Comparison of ENCODE assay signal across 24 mouse cellular contexts in genomic region chr16:52464597-52464996, GRCm38 (mm10). TPM values are rescaled to one million over a fixed set of nuclear protein-coding genes. Genes with fewer than 3 reads are reported as not detected.
DNase-seq lines count a peak whose midpoint lies in the region; ATAC-seq and TF ChIP-seq lines count a peak whose summit lies in the region.
"Had no signal": no experiment of that assay in that cellular context is flagged by ENCODE, and none has a peak within 500 bp of the region (broad histone marks: within the 10 kb centered on the region; RNA-seq: fewer than 3 reads in every experiment).

No protein-coding gene starts in this region.

- TF ChIP-seq POLR2A in bone marrow macrophage, adult 2 months (IDR thresholded peaks at IDR 0.05; ENCODE audit: borderline replicate concordance, low read depth, low read length) = no peak
- TF ChIP-seq POLR2A in cerebellum, adult 2 months (IDR thresholded peaks at IDR 0.05; ENCODE audit: borderline replicate concordance, insufficient read depth, low read length) = no peak

- H3K4me1 ChIP-seq in bone marrow macrophage, adult 2 months (ENCODE audit: control insufficient read depth, insufficient read depth, low read length) = peaks cover 29% of the 10 kb centered on the region
- H3K4me1 ChIP-seq in cerebellum, adult 2 months (ENCODE audit: control insufficient read depth, insufficient read depth, low read length) = no peaks in the 10 kb centered on the region
- H3K4me1 ChIP-seq: embryonic facial prominence, embryonic 13.5 days; forebrain, embryonic 12.5 days; heart, embryonic 13.5 days; hindbrain, embryonic 13.5 days had no signal

- ATAC-seq in neutrophil, adult 5-6 weeks (ENCODE audit: extremely low read depth, insufficient number of reproducible peaks, low FRiP score, poor library complexity, severe bottlenecking) = peak; percentile 66
- ATAC-seq: activated CD4-positive, CD25-positive, alpha-beta regulatory T cell, adult 4 months; forebrain, embryonic 16.5 days; hindbrain, postnatal 0 days; Patski had no signal

- DNase-seq in lung, postnatal 36 days = peak; percentile 9
- no peak for DNase-seq in lung, postnatal 10 days
- no peak for DNase-seq in kidney, postnatal 4 days
- DNase-seq in adrenal gland, postnatal 4 days (ENCODE audit: low spot score in 2 of 2) = no peak
- DNase-seq in cerebellum, adult 2 months = no peak
- DNase-seq: adrenal gland, postnatal 25 days; cerebellum, adult 11 months; cerebellum, adult 9-10 months; cerebellum, postnatal 25 days; gastrocnemius, postnatal 10 days; heart, adult 2 months; heart, postnatal 36 days had no signal

- no peak overlapping the region for H3K4me3 ChIP-seq in bone marrow macrophage, adult 2 months (ENCODE audit: insufficient read depth, low read length)
- no peak overlapping the region for H3K4me3 ChIP-seq in macrophage (ENCODE audit: inconsistent target)
- H3K4me3 ChIP-seq in cerebellum, adult 2 months (replicated peaks; ENCODE audit: insufficient read depth, low read depth, low read length) = no peak overlapping the region
- H3K4me3 ChIP-seq: embryonic facial prominence, embryonic 13.5 days; forebrain, embryonic 12.5 days; heart, adult 2 months; heart, embryonic 13.5 days; hindbrain, embryonic 13.5 days had no signal

- H3K27me3 ChIP-seq in cerebellum, adult 2 months (ENCODE audit: control insufficient read depth, insufficient read depth, low read length) = no peaks in the 10 kb centered on the region
- H3K27me3 ChIP-seq: embryonic facial prominence, embryonic 13.5 days; forebrain, embryonic 12.5 days; heart, embryonic 13.5 days; hindbrain, embryonic 13.5 days had no signal

- H3K27ac ChIP-seq in bone marrow macrophage, adult 2 months (ENCODE audit: insufficient read depth, low read depth, low read length) = peak overlapping the region; percentile 5; the same call in 1 of the 2 replicates
- peak overlapping the region; percentile 25 for H3K27ac ChIP-seq in macrophage
- no peak overlapping the region for H3K27ac ChIP-seq in cerebellum, adult 2 months (ENCODE audit: insufficient read depth, low read length)
- H3K27ac ChIP-seq: embryonic facial prominence, embryonic 13.5 days; forebrain, embryonic 12.5 days; heart, adult 2 months; heart, embryonic 13.5 days; hindbrain, embryonic 13.5 days; hindbrain, postnatal 0 days had no signal

- no peaks in the 10 kb centered on the region for H3K36me3 ChIP-seq in macrophage (ENCODE audit: inconsistent target)
- H3K36me3 ChIP-seq: embryonic facial prominence, embryonic 13.5 days; forebrain, embryonic 12.5 days; G1E; heart, embryonic 13.5 days; hindbrain, embryonic 13.5 days had no signal

- 7% methylated on average over 1 of the region's 1 CpGs for WGBS in macrophage (ENCODE audit: missing documents)
- 79% methylated on average over 1 of the region's 1 CpGs for WGBS in cerebellum, adult 2 months

- H3K79me2 ChIP-seq in macrophage (ENCODE audit: inconsistent target) = no peaks in the 10 kb centered on the region

- no peak for TF ChIP-seq CTCF in bone marrow macrophage, adult 2 months (IDR thresholded peaks at IDR 0.05; ENCODE audit: low read depth, low read length)
- TF ChIP-seq CTCF in cerebellum, adult 2 months (IDR thresholded peaks at IDR 0.05; ENCODE audit: borderline replicate concordance, insufficient read depth, low read depth, low read length) = no peak

RNA-seq across cellular contexts. Expression of gene Alcam, which starts 10.7 kb away (rescaled TPM):
- polyA plus RNA-seq in bone marrow macrophage, adult 2 months (2012; ENCODE audit: insufficient read depth, insufficient read length, missing spikeins) = 133 and 141 TPM in 2 replicates
- 1,000 to 10,000 TPM in 2 of 26 experiments, 100 to 1,000 TPM in 24; 136 to 1,652 (median 442) TPM for total RNA-seq in macrophage (2018; cell fraction: chromatin; rRNA removed)
- 100 to 1,000 TPM in 24 of 26 experiments, 10 to 100 TPM in 2; 85.8 to 258 (median 182) TPM for total RNA-seq in macrophage (2018; cell fraction: cytosol; rRNA removed)
- 1,000 to 10,000 TPM in 1 of 26 experiments, 100 to 1,000 TPM in 25; 128 to 1,190 (median 364) TPM for total RNA-seq in macrophage (2018; cell fraction: nucleus; rRNA removed)
- 108 to 331 TPM (median 162 TPM) in 3 replicates for polyA plus RNA-seq in macrophage (2018)
- total RNA-seq in neutrophil, adult 5-6 weeks (2017) = 121 and 136 TPM in 2 replicates
- total RNA-seq in adrenal gland, postnatal 4 days (2021) = 100 to 1,000 TPM; 103 to 129 TPM
- polyA plus RNA-seq in cerebellum, adult 2 months (2012; rRNA removed) = 23.4 and 25.2 TPM in 2 replicates
- polyA plus RNA-seq: G1E had no signal
